Mouse (Mus musculus) frontal cortex, postnatal 36 days (tissue): Measurements from ENCODE around the gene Nktr.

ENCODE experiments used
- DNase-seq, 2 experiments: peaks; one replicate each; pipeline ENCODE4 v3.0.0; 2022; ENCODE audit warnings: low spot score in 2 of 2

The Nktr gene

GRCm38 (mm10) chr9:121707801-121708200 lies 11.2 kb upstream of the Nktr start:
- no peak for DNase-seq

GRCm38 (mm10) chr9:121708506-121709486 lies 10.2 kb upstream of the Nktr start:
- DNase-seq = no peak

GRCm38 (mm10) chr9:121709898-121710583 lies 8.9 kb upstream of the Nktr start, which contains the start of gene Ss18l2:
TSS of gene Ss18l2 (plus strand) at chr9:121710329.
- peak; percentile 93 to 98 for DNase-seq

GRCm38 (mm10) chr9:121710584-121710975 lies 8.4 kb upstream of the Nktr start:
- no peak for DNase-seq

GRCm38 (mm10) chr9:121717048-121717447 lies 1.9 kb upstream of the Nktr start:
- DNase-seq = no peak

- no peak for DNase-seq
These were observed 781 bp upstream of the Nktr start for GRCm38 (mm10) chr9:121718070-121718705.

- peak in 1 of 2 experiments; percentile 21 for DNase-seq
These were observed 670 bp downstream of the Nktr start for GRCm38 (mm10) chr9:121719347-121720331.

- no peak for DNase-seq
These were observed 21.5 kb downstream of the Nktr start for GRCm38 (mm10) chr9:121740490-121740889.

GRCm38 (mm10) chr9:121741168-121741567 lies 22.2 kb downstream of the Nktr start:
- DNase-seq = no peak

GRCm38 (mm10) chr9:121744051-121744450 lies 25.1 kb downstream of the Nktr start:
- DNase-seq = no peak

GRCm38 (mm10) chr9:121752774-121753173 lies 33.8 kb downstream of the Nktr start:
- DNase-seq = no peak

GRCm38 (mm10) chr9:121754624-121755023 lies 35.7 kb downstream of the Nktr start:
- DNase-seq = no peak

- no peak for DNase-seq
These were observed 37.8 kb downstream of the Nktr start for GRCm38 (mm10) chr9:121756785-121757184.

GRCm38 (mm10) chr9:121757432-121757831 lies 38.5 kb downstream of the Nktr start:
- no peak for DNase-seq

GRCm38 (mm10) chr9:121757835-121758814 lies 39.2 kb downstream of the Nktr start:
- no peak for DNase-seq

GRCm38 (mm10) chr9:121759091-121760081 lies 40.4 kb downstream of the Nktr start, which contains the start of gene Zfp651:
TSS of gene Zfp651 (plus strand) at chr9:121759330.
- DNase-seq = peak; percentile 78 to 79

GRCm38 (mm10) chr9:121760271-121761090 lies 41.5 kb downstream of the Nktr start:
- peak; percentile 47 to 56 for DNase-seq
